Mouse (Mus musculus) megakaryocyte, embryonic 14.5 days (primary cell): Measurements from ENCODE around the gene Prickle1. TPM values are rescaled to one million over a fixed set of nuclear protein-coding genes. Genes with fewer than 3 reads are reported as not detected.

ENCODE experiments used
- H3K27me3 ChIP-seq: replicated peaks from 2 replicates; pipeline ENCODE3; 2012; ENCODE audit warnings: inconsistent platforms
- H3K36me3 ChIP-seq: replicated peaks from 2 replicates; pipeline ENCODE3; 2012; ENCODE audit warnings: low read length, inconsistent platforms, mixed read lengths
- H3K4me1 ChIP-seq: 2 replicates; pipeline ENCODE4 v1.6.1; 2012; ENCODE audit warnings: inconsistent platforms
- H3K4me3 ChIP-seq: replicated peaks from 2 replicates; pipeline ENCODE3; 2012; ENCODE audit warnings: moderate library complexity, mild to moderate bottlenecking, inconsistent platforms
- H3K9me3 ChIP-seq: 2 replicates; pipeline ENCODE4 v1.6.1; 2012; ENCODE audit warnings: inconsistent platforms
- FLI1 ChIP-seq: IDR thresholded peaks from 2 replicates; pipeline ENCODE4 v1.6.1; 2012; ENCODE audit warnings: low read length, inconsistent platforms, mixed read lengths
- GATA1 ChIP-seq: IDR thresholded peaks from 3 replicates; pipeline ENCODE4 v1.6.1; 2012; ENCODE audit warnings: mixed read lengths, low read length, inconsistent platforms, borderline replicate concordance
- polyA plus RNA-seq: library from polyadenylated mRNA; stranded (reverse); fragments of >175 nt; gene quantifications from 2 replicates; pipeline ENCODE4 v1.2.3, GENCODE M21; 2012; ENCODE audit warnings: low replicate concordance; ENCODE audit not compliant: insufficient read depth

Prickle1 gene
- polyA plus RNA-seq, 1 experiment, result 0.81 TPM

DNA sequence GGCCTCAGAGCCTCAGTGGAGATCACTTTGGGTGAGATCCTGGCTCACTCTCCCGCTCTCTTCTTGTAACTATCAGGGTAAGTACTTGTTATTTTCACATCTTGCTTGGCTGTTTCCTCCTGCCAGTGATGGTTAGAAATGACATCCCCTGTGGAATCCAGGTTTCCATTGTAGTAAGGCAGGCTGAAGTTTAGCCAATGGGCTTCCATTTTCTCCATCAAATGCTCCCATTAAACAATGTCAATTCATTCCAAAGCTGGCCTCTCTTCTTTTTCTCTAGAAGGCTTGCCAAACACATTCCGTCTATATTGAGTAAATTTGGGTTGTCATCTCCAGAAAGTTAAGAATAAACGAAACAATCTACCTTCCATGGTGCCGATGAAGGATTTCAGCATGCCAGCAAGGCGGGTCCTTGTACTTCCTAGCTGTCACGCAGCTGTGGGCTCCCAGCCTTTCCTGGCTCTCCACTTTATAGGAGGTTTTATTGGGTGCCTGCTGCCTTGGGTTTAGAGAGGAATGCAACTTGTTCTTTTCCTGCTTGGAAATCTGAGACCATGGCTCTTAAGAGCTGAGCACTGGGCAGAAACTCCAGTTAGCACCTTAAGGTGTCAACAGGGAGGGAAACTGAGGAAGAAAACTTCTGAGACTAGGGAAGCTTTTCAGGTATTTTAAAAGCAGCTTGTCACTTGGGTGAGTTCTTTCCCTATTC, 22.9 kb upstream of the Prickle1 start:
- H3K9me3 ChIP-seq, result peaks cover 19% of the 10 kb centered on the region
- peaks cover 9% of the 10 kb centered on the region; the same call in 1 of the 2 replicates for H3K4me1 ChIP-seq
- H3K27me3 ChIP-seq, result peaks cover 2% of the 10 kb centered on the region
- no peak overlapping the region for H3K4me3 ChIP-seq
- no peak for TF ChIP-seq GATA1
- no peaks in the 10 kb centered on the region for H3K36me3 ChIP-seq

DNA sequence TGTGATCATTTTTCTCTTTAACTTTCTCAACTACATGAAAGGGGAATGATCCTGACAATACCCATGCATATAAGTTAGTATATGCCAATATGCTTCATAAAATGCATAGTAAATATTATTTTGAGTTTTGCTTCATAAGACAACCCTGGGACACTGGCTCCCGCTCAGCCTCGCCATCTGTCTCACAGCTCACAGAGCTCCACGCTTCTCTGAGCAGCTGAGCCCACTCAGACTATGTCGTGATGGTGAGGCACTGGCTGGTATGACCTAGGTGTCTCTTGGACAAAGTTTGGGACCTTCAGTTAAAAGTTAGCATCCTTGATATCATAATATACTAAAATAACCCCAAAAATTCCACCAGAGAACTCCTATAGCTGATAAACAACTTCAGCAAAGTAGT, 20.6 kb upstream of the Prickle1 start:
- no peak for TF ChIP-seq FLI1
- no peak for TF ChIP-seq GATA1
- Histone ChIP-seq H3K4me3 (no peak overlapping the region), H3K9me3 (peaks cover 19% of the 10 kb centered on the region)

DNA sequence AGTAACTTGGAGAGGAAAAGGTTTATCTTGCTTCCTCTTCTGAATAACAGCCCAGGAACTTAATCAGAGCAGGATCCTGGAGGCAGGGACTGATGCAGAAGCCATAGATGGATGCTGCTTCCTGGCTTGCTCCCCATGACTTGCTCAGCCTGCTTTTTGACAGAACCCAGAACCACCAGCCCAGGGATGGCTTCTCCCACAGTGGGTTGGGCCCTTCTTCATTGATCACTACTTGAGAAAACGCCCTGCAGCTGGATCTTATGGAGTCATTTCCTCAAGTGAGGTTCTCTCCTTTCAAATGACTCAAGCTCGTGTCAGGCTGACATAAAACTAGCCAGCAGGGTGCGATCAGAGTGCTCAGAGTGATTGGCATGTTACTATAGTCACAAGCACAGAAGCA, 19.3 kb upstream of the Prickle1 start:
- peaks cover 23% of the 10 kb centered on the region for H3K9me3 ChIP-seq
- TF ChIP-seq GATA1, result no peak
- TF ChIP-seq FLI1, result no peak
- no peaks in the 10 kb centered on the region for H3K36me3 ChIP-seq
- no peak overlapping the region for H3K4me3 ChIP-seq
- peaks cover 7% of the 10 kb centered on the region for H3K27me3 ChIP-seq
- peaks cover 4% of the 10 kb centered on the region; the same call in 1 of the 2 replicates for H3K4me1 ChIP-seq

More for the DNA sequence above, 20.6 kb upstream of the Prickle1 start:
- Histone ChIP-seq H3K36me3 (no peaks in the 10 kb centered on the region), H3K4me1 (peaks cover 4% of the 10 kb centered on the region; the same call in 1 of the 2 replicates), H3K27me3 (peaks cover 6% of the 10 kb centered on the region)

DNA sequence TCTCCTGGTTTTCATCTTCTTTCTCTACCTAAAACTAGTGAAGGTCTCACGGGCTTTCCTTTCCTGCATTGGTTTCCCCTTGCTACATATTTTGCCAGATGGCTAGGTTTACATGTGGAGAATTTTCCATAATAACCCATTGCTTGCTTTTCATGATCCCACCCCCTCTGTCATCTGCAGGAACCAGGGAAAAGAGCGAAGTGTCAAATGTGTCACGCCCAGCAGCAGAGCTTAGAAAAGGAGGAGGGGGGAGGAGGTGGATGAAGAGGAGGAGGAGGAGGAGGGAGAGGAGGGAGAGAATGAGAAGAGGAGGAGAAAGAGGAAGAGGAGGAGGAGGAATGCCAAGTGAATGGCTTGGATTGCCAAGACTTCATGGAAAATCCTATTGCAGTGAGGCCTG, 17.9 kb upstream of the Prickle1 start:
- Histone ChIP-seq H3K9me3 (peaks cover 29% of the 10 kb centered on the region), H3K36me3 (no peaks in the 10 kb centered on the region), H3K4me1 (peaks cover 4% of the 10 kb centered on the region; the same call in 1 of the 2 replicates), H3K27me3 (peaks cover 7% of the 10 kb centered on the region), H3K4me3 (no peak overlapping the region)
- no peak for TF ChIP-seq FLI1
- TF ChIP-seq GATA1, result no peak

DNA sequence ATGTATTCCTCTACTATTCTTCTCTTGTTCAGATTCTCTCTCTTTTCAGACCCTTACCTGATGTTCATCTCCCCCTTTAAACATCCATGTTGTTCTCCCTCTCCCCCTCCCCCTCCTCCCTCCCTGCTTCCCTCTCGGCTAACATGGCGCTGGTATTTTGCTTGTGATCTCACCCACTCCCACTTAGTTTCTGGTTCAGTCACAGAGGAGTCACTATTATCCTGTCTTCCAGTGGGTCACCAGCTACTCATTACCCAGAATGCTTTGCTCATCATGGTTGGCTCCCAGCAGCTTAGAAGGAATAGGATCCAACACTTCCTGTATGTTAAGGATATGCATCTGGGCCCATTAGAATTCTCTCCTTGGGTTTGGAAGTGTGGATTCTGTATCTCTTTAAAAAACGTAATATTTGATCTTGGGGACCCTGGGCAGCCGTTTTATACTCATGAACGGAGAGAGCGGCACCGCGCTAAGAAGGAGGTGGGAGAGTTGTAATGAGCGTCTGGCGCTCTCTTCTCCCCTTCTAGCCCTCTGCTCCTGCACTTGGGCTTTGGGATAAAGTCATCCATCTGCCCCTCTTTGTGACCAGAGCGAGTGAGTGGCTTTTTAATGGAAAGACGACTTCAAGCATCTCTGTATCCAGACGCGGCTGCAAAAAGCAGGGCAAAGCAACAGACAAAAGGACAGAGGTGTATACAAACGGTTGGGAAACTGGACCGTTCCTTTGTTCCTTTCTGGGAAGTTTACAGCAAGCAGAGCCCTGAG, 16.0 kb upstream of the Prickle1 start:
- Histone ChIP-seq H3K9me3 (peaks cover 29% of the 10 kb centered on the region), H3K4me3 (no peak overlapping the region), H3K36me3 (no peaks in the 10 kb centered on the region), H3K4me1 (peaks cover 4% of the 10 kb centered on the region; the same call in 1 of the 2 replicates), H3K27me3 (peaks cover 7% of the 10 kb centered on the region)
- TF ChIP-seq GATA1, result no peak
- TF ChIP-seq FLI1, result no peak

DNA sequence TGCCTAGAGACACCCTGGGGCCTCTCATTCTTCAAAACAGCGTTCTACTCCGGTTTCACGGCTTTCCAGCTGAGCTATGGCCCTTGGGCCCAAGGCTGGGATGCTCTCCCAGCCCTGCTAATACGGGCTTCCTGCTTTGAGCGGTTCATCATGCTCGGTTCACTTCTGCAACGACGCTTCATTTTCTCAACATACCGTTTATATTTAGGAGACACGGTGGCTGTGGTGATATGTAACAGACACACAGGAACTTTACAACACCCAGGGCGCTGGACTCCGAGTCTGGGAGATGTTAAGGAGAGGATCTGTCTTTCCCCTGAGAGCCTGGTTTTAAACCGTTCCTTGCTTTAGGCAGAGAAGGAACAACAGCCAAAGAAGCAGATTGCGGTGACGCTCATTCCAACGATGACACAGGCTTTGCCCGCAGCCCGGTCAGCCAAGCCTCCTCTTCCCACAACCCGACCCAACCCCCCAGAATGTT, 15.1 kb upstream of the Prickle1 start:
- Histone ChIP-seq H3K27me3 (peaks cover 7% of the 10 kb centered on the region), H3K4me1 (peaks cover 2% of the 10 kb centered on the region; the same call in 1 of the 2 replicates), H3K36me3 (no peaks in the 10 kb centered on the region), H3K9me3 (peaks cover 26% of the 10 kb centered on the region), H3K4me3 (no peak overlapping the region)
- TF ChIP-seq GATA1 (no peak), FLI1 (no peak)

DNA sequence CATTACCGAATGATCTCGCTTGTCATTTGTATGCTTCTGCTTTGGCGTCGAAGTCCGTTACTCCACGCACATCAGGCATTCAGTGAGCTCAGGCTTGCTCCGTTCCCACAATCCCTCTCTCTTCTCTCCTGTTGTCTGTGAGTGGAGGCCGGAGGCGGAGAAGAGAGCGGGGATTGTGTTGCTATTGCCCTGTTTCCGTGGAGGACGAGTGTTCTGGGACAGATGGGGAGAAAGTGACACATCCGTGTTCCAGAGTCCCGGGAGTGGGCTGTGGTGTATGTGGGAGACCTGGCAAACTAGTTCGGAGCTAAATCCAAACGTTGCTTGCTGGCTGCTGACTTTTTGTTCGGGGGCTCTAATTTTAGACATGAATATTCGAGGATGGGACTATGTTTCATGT, 14.6 kb upstream of the Prickle1 start:
- Histone ChIP-seq H3K9me3 (peaks cover 23% of the 10 kb centered on the region), H3K27me3 (peaks cover 7% of the 10 kb centered on the region), H3K4me1 (no peaks in the 10 kb centered on the region), H3K36me3 (no peaks in the 10 kb centered on the region), H3K4me3 (no peak overlapping the region)
- no peak for TF ChIP-seq FLI1
- no peak for TF ChIP-seq GATA1

DNA sequence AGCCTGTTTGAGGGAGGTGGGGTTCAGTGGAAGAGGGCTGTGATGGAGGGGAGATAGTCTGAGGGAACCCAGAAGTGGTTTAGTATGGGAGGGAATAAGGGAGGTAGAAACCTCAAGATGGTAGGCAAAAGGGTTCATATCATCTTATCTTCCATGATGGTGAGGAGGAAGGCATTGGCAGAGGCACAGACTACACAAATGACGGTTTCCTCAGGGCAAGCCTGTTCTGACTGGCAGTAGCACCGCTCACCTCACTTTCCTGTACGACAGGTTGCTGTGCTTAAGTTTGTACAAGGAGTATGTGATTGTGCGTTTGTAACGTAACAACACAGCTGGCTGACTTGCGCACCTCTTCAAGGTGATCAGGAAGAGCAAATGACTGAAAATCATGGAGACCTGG, 7.2 kb upstream of the Prickle1 start:
- TF ChIP-seq GATA1, result no peak
- no peak for TF ChIP-seq FLI1
- Histone ChIP-seq H3K4me1 (peaks cover 14% of the 10 kb centered on the region), H3K9me3 (peaks cover 5% of the 10 kb centered on the region; the same call in 1 of the 2 replicates), H3K4me3 (no peak overlapping the region), H3K36me3 (no peaks in the 10 kb centered on the region), H3K27me3 (peaks cover 3% of the 10 kb centered on the region)

DNA sequence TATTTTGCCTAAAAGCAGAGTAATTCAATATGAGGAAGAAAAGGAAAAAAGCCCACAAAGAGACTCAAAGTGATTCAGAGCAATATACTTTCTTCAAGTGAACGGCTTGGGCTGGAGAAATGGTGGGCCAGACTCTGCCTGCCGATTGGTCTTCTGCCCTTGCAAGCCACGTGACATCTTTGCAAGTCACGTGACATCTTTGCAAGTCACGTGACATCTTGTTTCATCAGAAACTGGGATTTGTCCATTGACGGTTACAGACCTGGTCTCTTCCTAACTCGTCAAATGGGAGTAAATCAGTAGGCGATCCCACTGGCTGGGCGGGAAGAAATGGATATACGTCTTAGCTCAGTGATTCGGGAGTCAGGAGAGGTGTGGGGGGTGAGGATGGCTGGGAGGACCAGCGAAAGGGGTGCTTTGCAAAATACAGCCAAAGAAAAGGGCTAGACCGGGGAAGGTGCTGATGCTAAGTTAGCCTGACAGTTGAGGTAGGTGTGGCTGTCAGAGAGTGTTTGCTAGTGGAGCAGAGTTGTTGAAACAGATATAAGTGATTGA, 5.8 kb upstream of the Prickle1 start:
- no peaks in the 10 kb centered on the region for H3K36me3 ChIP-seq
- peaks cover 5% of the 10 kb centered on the region; the same call in 1 of the 2 replicates for H3K9me3 ChIP-seq
- TF ChIP-seq GATA1 (no peak), FLI1 (no peak)
- peaks cover 19% of the 10 kb centered on the region for H3K4me1 ChIP-seq
- no peak overlapping the region for H3K4me3 ChIP-seq
- peaks cover 3% of the 10 kb centered on the region for H3K27me3 ChIP-seq
